Mouse (Mus musculus) megakaryocyte-erythroid progenitor cell, adult 5 weeks (primary cell): ENCODE measurements around the gene Erf. TPM values are rescaled to one million over a fixed set of nuclear protein-coding genes. Genes with fewer than 3 reads are reported as not detected.

Experiments
- polyA plus RNA-seq: library from polyadenylated mRNA; stranded (reverse); fragments of >175 nt; gene quantifications from 2 replicates; pipeline ENCODE4 v1.2.3, GENCODE M21; 2012

Erf gene
- 181 and 188 TPM in 2 replicates for polyA plus RNA-seq

DNA sequence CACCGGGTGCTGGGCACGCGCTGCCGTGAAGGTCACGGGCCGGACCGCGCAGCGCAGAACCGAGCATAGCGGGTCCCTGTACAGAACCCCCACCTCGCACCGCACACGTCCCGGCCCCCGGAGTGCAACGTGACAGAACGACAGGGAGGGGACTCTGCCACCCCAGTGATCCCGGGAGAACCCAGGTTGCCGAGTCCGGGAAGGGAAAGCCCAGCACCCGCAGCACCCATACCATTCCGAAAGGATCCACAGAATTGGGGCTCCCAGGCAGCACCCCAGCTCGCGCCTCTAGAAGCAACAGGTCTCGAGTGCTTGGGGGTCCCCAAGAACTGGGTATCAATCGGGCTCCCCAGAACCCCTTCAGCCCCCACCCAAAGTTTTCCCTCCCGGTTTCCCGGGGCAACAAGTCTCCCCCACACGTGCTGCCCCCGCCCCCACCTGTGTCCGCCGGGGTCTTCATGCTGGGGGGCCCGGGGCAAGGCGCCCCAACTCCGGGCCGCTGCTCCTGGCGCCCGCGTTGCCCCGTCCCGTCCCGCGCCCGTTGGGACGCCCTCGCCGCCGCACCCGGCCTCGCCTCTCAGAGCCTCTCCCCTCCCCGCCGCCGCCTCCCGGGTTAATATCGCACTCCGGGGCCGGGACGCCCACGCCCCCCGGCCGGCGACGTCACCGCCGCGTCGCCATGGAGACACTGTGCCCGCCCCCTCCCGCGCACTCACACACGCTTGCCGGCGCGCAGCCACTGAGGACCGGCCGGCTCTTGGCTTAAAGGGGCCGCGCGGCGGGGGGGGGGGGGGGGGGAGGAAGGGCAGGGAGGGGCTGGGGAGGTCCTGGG lies at the start of gene Erf:
TSS of gene Erf (minus strand) at position 621 of the 832 bp plus-strand sequence.

DNA sequence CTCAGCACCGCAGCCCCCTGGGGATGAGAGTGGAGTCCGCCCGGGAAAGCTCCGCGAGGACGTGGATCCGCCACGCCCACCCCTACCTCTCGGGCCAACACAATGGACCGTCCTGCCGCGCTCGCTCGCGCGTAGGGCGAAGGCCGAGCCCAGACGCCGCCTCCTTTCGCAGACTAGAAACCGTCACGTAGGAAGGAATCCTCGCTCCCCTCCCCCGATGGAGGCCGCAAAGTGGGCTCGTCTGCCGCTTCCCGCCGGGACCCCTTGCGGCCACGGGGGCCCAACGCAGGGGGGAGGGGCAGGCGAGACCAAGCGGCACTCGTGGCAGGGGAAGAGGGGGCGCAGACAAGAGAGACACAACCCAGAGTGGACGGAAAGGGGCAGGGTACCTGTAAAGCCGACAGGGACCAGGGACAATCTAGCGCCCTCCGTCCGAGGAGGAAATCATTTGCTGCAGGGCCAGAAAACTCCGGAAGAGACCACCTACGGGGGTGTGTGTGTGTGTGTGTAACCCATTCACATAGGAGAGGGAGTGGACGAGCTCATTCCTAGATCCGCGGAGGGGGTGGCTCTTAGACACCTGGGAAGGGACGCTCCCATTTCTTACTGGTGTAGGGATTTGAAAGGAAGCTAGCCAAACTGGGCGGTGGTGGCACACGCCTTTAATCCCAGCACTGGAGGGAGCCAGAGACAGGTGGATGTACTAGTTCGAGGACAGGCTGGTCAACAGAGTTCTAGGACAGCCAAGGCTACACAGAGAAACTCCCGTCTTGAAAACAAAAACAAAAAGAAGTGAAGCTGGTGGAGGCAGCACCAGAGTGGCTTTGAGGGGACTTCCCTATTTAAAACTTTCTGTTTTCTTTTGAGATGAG lies 47.1 kb upstream of the Erf start, which contains the start of gene Pafah1b3:
TSS of gene Pafah1b3 (minus strand) at position 533 of the 872 bp plus-strand sequence.

DNA sequence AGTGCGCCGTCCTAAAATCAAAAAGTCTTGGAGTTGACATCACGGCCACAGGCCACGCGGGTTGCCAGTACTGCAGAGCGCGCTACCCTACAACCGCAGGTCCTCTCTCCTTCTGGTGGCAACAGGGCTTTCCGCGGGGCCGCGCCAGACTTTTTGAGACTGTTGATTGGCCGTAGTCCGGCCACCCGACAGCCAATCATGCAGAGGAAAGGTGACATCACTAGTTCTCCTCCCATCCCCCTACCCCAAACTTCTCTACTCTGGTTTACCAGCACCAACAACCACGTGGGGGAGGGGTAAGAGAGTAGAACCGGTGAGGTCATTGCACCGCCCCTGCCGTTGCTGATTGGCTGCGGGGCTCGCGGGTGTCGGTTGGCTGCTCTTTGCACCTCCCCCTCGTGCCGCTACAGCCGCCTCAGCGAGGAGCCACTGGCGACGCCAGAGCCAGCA lies 16.8 kb upstream of the Erf start, which contains the start of gene Cic:
TSS of gene Cic (plus strand) at position 404 of the 450 bp plus-strand sequence.

DNA sequence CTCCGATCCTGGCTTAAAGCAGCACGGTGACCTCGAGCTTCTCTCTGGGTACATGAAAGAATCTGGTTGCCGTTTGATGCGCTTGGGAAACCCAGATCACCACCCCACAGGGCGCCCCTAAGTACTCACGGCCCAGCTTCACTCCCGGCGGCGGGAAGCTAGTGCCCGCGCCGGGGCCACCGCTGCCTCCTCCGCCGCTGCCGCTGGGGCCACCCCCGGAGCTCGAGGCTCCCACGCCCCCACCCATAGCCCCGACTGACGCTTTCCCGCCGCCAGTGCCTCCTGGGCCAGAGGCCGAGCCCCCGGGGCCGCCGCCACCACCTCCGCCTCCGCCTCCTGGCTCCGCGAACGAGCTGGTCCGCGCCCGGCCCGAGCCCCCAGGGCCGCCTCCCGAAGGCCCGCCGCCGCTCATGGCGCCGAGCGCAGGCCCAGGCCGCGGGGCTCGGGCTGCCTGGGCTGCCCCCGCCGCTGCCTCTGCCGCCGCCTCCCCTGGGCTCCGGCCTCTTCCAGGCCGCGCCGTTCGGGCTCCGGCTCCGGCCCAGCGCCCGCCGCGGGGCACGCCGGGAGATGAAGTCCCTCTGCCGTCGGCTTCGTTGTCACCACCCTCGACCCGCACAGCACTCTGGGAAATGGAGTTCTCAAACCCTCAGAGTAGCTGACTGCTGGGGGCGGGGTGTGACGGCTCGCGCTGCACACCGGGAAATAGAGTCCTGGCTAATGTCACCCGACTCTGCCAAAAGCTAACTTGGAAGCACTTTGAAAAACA lies 13.1 kb downstream of the Erf start, which contains the start of gene Gsk3a:
TSS of gene Gsk3a (minus strand) at position 603 of the 766 bp plus-strand sequence.

DNA sequence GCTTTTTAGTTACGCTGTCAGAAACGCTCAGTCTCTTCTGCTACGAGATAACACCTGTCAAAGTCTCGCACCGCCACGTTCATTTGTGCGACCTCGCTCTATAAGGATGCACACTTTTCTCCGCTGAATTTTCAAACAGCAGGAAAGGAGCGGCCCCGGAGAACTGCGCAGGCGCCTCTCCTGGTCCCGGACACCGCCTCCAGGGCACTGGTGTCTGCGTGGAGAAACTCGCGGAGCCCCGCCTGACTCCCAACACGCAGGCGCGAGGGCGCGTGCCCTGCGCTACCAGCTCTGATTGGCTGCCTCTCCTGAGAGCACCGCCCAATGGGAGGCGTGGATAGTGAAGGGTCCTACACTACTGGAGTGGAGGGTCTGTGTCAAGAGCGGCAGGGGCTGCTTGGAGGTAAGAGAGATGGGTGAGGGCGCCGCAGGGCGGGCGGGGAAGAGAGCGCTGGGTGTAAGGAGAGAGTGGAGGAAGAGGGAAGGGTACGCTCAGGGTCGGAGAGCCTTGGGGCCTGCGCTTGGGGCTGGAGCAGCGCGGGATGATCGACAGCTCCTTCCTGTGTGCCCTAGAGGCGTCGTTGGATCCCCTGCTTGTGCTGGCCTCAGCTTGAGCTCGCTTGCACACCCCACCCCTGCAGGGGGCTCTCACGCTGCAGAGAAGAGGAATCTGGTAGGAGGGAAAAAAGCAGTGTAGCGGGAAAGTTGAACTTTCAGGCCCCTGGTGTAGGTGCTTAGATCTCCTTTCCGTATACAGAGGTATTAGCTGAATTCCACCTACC lies 29.3 kb downstream of the Erf start, which contains the start of gene Zfp526:
TSS of gene Zfp526 (plus strand) at position 324 of the 782 bp plus-strand sequence.

DNA sequence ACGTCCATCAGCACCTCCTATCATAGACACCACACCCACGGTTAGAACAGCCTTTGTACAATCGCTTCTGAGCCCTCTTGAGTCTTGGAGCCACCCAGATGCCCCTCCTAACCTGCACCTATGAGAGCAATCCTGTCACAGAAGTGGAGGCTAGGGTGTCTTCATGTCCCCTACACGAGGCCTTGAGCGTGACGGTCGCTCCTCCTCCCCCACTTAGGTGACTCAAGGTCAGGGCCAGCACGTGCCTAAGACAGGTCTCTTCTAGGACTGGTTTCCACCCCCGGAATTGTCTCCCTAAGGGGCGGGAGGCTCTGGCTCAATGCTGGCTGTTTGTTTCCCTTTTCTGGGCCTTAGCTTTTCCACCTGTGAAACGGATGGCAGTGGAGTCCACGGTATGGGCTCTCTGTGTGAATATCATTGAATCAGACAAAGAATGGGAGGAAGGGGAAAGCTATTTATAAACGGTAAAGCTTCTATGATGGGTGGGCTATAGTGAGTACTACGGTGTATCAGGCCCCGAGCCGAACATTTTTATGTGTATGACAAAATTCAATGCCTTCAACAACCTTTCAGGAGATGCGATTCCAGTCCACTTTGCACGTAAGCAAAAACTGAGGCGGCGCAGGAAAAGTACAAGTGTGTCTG lies 30.0 kb downstream of the Erf start, which contains the start of gene Dedd2:
TSS of gene Dedd2 (minus strand) at position 159 of the 645 bp plus-strand sequence.

Other genes with a start within 250 kb of the Erf start
- gene Atp1a3, start 244.8 kb downstream of the Erf start, polyA plus RNA-seq: 78.9 and 103 TPM in 2 replicates
- 18.8 and 31.7 TPM in 2 replicates for gene Grik5, start 178.4 kb downstream of the Erf start, polyA plus RNA-seq
- 45.8 and 46.8 TPM in 2 replicates for gene Zfp574, start 178.2 kb downstream of the Erf start, polyA plus RNA-seq
- gene Pou2f2, start 71.0 kb downstream of the Erf start, polyA plus RNA-seq: 32.3 and 42.5 TPM in 2 replicates
- gene Dedd2, start 30.1 kb downstream of the Erf start, polyA plus RNA-seq: 117 and 119 TPM in 2 replicates
- gene Zfp526, start 29.3 kb downstream of the Erf start, polyA plus RNA-seq: 8.5 and 10.1 TPM in 2 replicates
- gene Gsk3a, start 12.9 kb downstream of the Erf start, polyA plus RNA-seq: 140 TPM in 2 replicates
- 471 and 510 TPM in 2 replicates for gene Cic, start 16.9 kb upstream of the Erf start, polyA plus RNA-seq
- 40.1 and 47.3 TPM in 2 replicates for gene Pafah1b3, start 47.2 kb upstream of the Erf start, polyA plus RNA-seq
- 0.06 and 0.29 TPM in 2 replicates for gene Prr19, start 50.6 kb upstream of the Erf start, polyA plus RNA-seq
- 0.12 and 0.65 TPM in 2 replicates for gene Tmem145, start 55.3 kb upstream of the Erf start, polyA plus RNA-seq
- 12.6 and 17.7 TPM in 2 replicates for gene Megf8, start 66.4 kb upstream of the Erf start, polyA plus RNA-seq
- not detected in 2 replicates for gene Cnfn, start 119.0 kb upstream of the Erf start, polyA plus RNA-seq
- 23.8 and 28.8 TPM in 2 replicates for gene Lipe, start 147.9 kb upstream of the Erf start, polyA plus RNA-seq
- not detected in 2 replicates for gene Cxcl17, start 162.1 kb upstream of the Erf start, polyA plus RNA-seq
- gene Ceacam1, start 226.8 kb upstream of the Erf start, polyA plus RNA-seq: 3.6 and 5.0 TPM in 2 replicates